Mouse (Mus musculus): Measurements from ENCODE around the gene Olfr1054.
"Not testable (repeated sequence)": the region's sequence is repeated elsewhere in the genome, so short reads cannot be mapped to it uniquely, and the experiment has no call there.

Olfr1054 gene

GRCm38 (mm10) chr2:86335333-86335732 is at the start of gene Olfr1054:
Gene Olfr1054 (minus strand): TSS chr2:86335433.
- DNase-seq = no peak

- DNase-seq = no peak
Observed at GRCm38 (mm10) chr2:86378293-86378692, 43.1 kb upstream of the Olfr1054 start, which contains the start of gene Olfr1057. Gene Olfr1057 (minus strand): TSS chr2:86378393.

GRCm38 (mm10) chr2:86366342-86366741 is 31.1 kb upstream of the Olfr1054 start:
- DNase-seq = not testable (repeated sequence)

GRCm38 (mm10) chr2:86362369-86362768 is 27.1 kb upstream of the Olfr1054 start, which contains the start of gene Olfr1056:
Gene Olfr1056 (minus strand): TSS chr2:86362469.
- no peak for DNase-seq

- DNase-seq = not testable (repeated sequence)
Observed at GRCm38 (mm10) chr2:86351751-86352150, 16.5 kb upstream of the Olfr1054 start.

- DNase-seq = no peak
Observed at GRCm38 (mm10) chr2:86350184-86350583, 15.0 kb upstream of the Olfr1054 start, which contains the start of gene Olfr1055. Gene Olfr1055 (minus strand): TSS chr2:86350284.

- no peak for DNase-seq
Observed at GRCm38 (mm10) chr2:86315184-86315583, 20.0 kb downstream of the Olfr1054 start, which contains the start of gene Olfr1053. Gene Olfr1053 (minus strand): TSS chr2:86315284.

GRCm38 (mm10) chr2:86292155-86292554 is 43.1 kb downstream of the Olfr1054 start, which contains the start of gene Olfr1052:
Gene Olfr1052 (plus strand): TSS chr2:86292455.
- DNase-seq = no peak
